Mouse (Mus musculus) lung, postnatal 4 days (tissue): ENCODE data around the gene Hspb9.

ENCODE experiments used
- DNase-seq, 2 experiments: peaks; one replicate each; pipeline ENCODE4 v3.0.0; 2021

The Hspb9 gene

DNA sequence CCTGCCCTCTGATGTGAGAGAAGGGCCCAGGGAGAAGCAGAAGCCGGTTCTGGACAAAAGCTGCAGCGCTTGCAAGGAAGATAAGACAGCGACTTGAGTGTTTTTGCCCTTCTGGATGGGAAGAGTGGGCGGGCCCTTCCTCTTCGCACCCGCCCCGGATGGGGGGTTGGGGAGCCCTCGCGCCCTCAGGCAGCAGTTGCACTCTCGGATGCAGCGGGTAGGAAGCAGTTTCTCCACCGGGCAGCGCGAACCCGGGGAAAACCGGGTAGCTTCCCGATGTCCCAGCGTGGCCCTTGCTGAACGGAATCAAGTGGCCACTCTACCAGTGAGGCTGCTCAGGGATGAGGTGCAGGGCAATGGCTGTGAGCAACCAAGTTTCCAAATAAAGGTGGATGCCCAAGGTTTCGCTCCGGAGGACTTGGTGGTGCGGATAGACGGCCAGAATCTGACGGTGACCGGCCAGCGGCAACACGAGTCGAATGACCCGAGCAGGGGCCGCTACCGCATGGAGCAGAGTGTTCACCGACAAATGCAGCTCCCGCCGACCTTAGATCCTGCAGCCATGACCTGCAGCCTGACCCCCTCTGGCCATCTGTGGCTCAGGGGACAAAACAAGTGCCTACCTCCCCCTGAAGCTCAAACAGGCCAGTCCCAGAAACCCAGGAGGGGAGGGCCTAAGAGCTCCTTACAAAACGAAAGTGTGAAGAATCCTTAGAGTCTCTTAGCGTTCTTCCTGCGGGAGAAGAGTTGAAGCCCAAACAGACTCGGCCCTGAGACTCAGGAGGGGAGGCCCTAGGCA lies at the start of gene Hspb9:
Gene Hspb9, plus strand, starts transcription at position 116 of the 799 bp plus-strand sequence.
- DNase-seq, result peak; percentile 81 to 87

GRCm38 (mm10) chr11:100671049-100671448 lies 42.6 kb upstream of the Hspb9 start:
- no peak for DNase-seq

DNA sequence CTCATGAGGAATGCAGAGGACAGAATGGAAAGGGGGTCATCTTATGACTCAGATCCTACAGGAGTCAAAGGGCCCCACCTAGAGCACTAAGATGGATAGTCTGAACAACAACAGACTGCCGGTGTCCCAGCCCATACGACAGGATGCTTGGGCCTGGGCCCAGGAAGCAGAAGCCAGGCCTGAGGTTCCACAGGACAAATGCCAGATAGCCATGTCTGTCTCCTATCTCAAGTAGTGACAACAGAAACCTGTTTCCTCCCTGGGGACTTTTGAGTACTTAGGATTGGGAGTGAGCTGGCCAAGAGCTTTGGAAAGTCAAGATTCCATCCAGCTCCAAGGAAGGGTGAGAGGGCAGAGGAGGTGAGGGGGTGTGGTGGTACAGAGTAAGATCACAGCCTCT lies 41.7 kb upstream of the Hspb9 start:
- DNase-seq, result no peak

DNA sequence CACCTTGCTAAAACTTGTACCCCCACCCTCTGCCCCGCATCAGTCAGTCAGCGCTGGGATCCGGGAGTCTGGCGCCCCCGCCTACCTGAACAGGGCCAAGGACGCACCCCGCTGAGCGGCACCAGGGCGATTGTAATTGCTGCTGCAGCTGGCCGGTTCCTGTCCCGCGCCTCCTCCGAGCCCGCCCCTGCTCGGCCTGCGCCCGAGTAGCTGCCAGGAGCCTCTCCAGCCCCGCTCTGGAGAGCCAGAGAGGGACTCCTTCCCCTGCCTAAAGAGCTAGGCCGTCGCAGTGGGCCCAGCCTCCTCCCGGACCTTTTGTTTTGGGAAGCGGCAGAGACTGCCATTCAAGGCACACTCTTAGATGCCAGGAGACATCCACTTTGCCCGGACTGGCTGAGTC lies 40.5 kb upstream of the Hspb9 start:
- DNase-seq, result peak; percentile 49 to 74

- no peak for DNase-seq
Measured at GRCm38 (mm10) chr11:100677810-100678209, 35.8 kb upstream of the Hspb9 start.

GRCm38 (mm10) chr11:100681826-100682225 lies 31.8 kb upstream of the Hspb9 start:
- no peak for DNase-seq

DNA sequence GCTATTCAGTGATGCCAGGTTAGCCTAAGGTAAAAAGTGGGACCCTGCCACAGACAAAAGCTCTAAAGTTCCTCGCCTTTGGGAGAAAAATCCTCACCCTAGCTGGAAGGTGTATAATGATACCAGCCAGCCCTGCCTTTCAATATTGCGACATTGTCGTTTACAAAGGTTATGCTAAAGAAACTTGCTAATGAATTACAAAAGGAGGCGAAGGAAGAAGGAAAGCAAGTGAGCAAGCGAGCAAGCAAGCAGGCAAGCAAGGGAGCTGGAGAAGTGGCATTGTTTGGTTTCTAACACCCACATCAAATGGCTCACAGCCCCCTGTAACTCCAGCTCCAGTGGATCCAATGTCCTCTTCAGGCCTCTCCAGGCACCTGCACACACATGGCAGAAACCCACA lies 31.1 kb upstream of the Hspb9 start:
- no peak for DNase-seq

DNA sequence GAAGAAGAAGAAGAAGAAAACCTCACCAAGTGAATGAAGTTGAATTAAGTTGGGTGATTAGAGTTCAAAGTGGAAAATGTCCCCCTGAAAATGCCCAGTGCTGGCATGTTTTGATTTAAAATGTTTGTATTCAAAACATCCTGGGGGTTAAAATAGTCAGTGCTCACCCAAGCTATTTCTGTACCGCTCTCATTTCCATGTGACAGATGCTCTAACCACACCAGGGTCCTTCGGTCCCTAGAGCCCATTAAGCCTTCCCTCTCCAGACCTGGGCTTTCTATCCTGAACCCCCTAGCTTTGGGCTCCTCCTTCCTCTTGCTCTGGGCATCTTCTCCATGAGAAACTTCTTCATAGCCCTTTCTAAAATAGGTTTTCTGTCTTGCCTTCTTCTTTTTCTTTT lies 29.6 kb upstream of the Hspb9 start:
- no peak for DNase-seq

- DNase-seq, result no peak
Measured at GRCm38 (mm10) chr11:100685371-100685770, 28.3 kb upstream of the Hspb9 start.

GRCm38 (mm10) chr11:100687265-100687664 lies 26.4 kb upstream of the Hspb9 start:
- DNase-seq, result no peak

- no peak for DNase-seq
Measured at GRCm38 (mm10) chr11:100688443-100688842, 25.2 kb upstream of the Hspb9 start.

GRCm38 (mm10) chr11:100690389-100690788 lies 23.3 kb upstream of the Hspb9 start:
- DNase-seq, result no peak

DNA sequence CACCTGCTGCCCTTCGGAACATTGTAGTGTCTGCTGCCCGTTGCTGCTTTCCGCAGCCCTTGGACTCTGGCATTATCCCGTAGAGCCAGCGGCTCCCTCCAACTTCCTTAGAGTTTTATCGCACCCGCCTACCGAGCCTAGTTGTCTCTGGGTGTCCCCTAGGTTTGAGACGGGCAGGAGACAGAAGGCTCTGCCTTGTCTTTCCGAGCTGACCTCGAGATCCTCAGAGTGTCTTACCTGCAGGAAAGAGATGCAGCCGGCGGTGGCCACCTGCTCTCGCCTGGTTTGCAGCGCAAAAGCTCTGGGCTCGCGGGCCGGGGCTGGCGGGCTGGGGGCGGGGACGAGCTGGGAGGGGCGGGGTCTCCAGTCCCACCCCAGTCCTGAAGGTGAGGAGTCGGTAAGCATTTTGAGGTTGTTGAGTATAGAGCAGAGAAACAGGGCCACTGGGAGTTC lies 21.5 kb upstream of the Hspb9 start, which contains the start of gene Zfp385c:
Gene Zfp385c, minus strand, starts transcription at position 292 of the 453 bp plus-strand sequence.
- DNase-seq, result no peak

GRCm38 (mm10) chr11:100693154-100693553 lies 20.5 kb upstream of the Hspb9 start:
- DNase-seq, result no peak

DNA sequence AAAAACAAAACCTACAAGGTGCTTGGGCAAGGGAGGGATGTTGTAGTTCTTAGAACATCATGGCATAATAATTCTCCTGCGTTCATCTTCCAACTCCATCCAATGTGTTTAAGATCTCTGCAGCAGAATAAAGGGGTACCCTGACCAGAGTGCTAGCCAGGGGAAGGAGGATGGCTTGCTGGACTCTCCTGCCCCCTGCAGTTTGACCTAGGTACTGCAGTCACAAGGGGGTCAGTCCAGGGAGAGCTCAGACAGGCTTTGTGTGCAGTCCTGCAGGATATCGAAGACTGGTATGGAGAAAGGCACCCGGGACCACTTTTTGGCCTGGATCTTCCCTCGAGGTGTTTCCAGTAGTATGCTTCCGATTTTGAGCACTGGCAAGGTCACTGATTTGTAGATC lies 18.7 kb upstream of the Hspb9 start:
- DNase-seq, result peak; percentile 62 to 86

DNA sequence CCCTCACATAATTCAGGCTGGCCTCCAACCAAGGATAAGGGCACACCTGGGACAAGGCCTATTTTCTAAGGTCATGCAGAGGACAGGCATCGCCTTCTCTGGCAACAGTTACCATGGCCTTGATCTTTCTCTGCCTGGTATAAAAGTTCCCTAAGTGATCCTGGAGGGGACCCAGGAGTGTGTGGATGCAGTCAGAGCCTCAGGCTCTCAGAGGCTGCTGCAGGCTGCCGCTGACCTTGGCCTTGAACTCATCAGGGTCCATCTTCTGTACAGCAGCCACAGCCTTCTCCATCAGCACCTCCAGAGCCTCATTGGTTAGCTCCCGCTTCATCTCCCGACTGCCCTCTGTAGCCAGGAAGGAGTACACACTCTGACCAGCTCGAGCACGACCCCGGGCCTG lies 15.7 kb upstream of the Hspb9 start:
- DNase-seq, result no peak

DNA sequence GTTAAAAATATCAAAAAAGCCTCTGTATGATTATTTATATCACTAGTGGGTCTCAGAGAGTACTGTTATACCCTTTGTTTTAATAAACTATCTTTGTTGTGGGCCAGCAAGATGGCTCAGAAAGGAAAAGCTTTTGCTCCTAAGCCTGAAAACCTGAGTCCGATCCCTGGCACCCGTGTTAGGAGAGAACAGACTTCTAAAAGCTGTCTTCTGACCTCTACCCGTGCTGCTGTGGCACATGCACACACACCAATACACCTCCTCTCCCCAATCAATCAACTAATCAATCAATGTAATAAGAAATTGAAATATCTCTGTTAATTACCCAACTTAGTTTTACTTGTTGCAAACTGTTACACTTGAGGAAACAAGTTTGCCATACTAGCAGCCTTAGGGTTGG lies 12.9 kb upstream of the Hspb9 start:
- DNase-seq, result no peak

GRCm38 (mm10) chr11:100701301-100701700 lies 12.3 kb upstream of the Hspb9 start:
- peak; percentile 79 to 86 for DNase-seq

- DNase-seq, result peak; percentile 32 to 78
Measured at GRCm38 (mm10) chr11:100702081-100702851, 11.4 kb upstream of the Hspb9 start.

DNA sequence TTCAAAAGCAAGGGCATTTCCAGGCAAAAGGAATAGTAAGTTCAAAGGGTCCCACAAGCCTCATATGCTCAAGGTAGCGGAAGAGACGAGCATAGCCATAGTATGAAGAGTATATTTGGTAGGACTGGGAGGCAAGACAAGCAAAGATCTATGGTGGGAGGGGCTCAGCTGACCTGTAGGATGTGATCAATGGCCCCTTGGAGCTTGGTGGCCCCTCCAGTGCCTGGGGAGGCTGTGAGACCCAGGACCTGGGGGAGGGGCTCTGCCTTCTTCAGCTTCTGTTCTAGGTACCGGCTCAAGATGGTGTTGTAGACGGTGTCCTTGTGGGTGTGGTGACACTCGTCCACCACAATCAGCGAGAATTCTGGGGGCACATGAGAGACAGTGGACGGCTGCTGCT lies 10.7 kb upstream of the Hspb9 start:
- DNase-seq, result no peak

DNA sequence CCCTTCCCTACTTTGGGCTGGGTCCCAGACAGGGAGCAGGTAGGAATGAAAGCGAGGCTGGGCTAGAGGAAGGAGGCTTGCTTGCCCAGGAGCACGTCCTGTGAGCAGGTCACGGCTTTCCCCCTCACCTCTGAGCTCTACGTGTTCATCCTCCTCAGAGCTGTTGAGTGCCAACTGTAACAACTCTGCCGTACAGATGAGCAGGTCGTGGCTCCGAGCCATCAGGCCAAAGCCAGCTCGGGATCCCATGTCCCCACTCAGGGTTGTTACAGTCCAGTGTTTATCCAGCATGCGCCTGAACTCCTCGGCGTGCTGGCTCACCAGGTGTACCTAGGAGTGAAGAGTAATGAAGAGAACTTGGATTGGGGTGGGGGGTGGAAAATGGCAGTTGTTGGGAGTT lies 10.3 kb upstream of the Hspb9 start:
- DNase-seq, result no peak

GRCm38 (mm10) chr11:100703851-100704531 lies 9.7 kb upstream of the Hspb9 start, which contains the start of gene Dhx58:
Gene Dhx58, minus strand, starts transcription at chr11:100704271.
- DNase-seq, result peak in 1 of 2 experiments; percentile 18

DNA sequence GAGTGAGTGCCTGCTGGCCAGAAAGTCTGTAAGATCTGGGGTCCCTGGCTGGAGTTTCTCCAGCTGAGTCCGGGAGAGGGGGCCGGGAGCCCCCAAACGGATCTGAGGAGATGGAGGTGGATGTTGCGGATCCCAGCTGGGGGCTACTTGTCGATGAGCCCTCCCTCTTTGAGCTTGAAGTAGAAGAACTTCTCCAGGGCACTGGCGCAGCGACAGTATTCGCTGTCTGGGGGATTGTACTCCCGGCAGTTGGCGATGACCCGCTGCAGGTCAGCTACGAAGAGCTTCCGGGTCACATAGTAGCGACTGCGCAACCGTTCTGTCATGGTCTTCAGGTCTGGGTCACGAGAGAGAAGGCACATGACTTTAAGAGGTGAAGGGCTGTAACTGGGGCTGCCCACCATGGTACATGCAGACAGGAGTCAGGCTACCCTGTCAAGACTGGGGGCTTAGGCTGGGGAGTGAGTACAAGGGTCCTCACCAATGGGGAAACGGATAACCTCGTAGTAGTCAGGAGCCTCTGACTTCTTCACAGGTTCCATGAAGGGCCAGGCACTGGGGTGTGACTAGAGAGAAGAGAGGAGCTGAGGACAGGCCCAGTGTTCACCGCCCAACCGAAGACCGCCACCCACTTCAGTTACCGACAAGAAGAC lies 8.4 kb upstream of the Hspb9 start:
- no peak for DNase-seq
